Mouse (Mus musculus) midbrain, postnatal 0 days (tissue): ENCODE results near the gene Mlh3. TPM values are rescaled to one million over a fixed set of nuclear protein-coding genes. Genes with fewer than 3 reads are reported as not detected.

Experiments used
- ATAC-seq: fragments of 200-750 bp; cut with Nextera tagmentation; 2 replicates; pipeline ENCODE4 v1.8.0; 2017; ENCODE audit warnings: moderate number of reproducible peaks, mild to moderate bottlenecking, moderate TSS enrichment, moderate library complexity; ENCODE audit not compliant: low FRiP score
- DNase-seq: peaks from one replicate; pipeline ENCODE4 v3.0.0-alpha.2; 2015; ENCODE audit warnings: low spot score
- H3K27ac ChIP-seq: fragments of 300-500 bp; sonication (generic); 2 replicates; pipeline ENCODE4 v1.5.1; 2014; ENCODE audit warnings: low read depth, mild to moderate bottlenecking, low read length, mixed read lengths
- H3K27me3 ChIP-seq: fragments of 300-500 bp; sonication (generic); 2 replicates; pipeline ENCODE4 v1.6.1; 2014; ENCODE audit warnings: low read length, control low read depth, mixed read lengths; ENCODE audit not compliant: insufficient read depth
- H3K36me3 ChIP-seq: fragments of 300-500 bp; sonication (generic); 2 replicates; pipeline ENCODE4 v1.6.1; 2014; ENCODE audit warnings: low read length, control low read depth, mixed read lengths; ENCODE audit not compliant: insufficient read depth
- H3K4me1 ChIP-seq: fragments of 300-500 bp; sonication (generic); 2 replicates; pipeline ENCODE4 v1.6.1; 2014; ENCODE audit warnings: mild to moderate bottlenecking, control low read depth, antibody characterized with exemption, low read length, mixed read lengths; ENCODE audit not compliant: insufficient read depth
- H3K4me2 ChIP-seq: fragments of 300-500 bp; sonication (generic); 2 replicates; pipeline ENCODE4 v1.6.1; 2014; ENCODE audit warnings: low read depth, mild to moderate bottlenecking, low read length, mixed read lengths; ENCODE audit not compliant: poor library complexity, severe bottlenecking
- H3K4me3 ChIP-seq: fragments of 300-500 bp; sonication (generic); 2 replicates; pipeline ENCODE4 v1.5.1; 2014; ENCODE audit warnings: low read depth, mild to moderate bottlenecking, low read length, moderate library complexity
- H3K9ac ChIP-seq: fragments of 300-500 bp; sonication (generic); replicated peaks from 2 replicates; pipeline ENCODE4 v1.6.1; 2014; ENCODE audit warnings: mild to moderate bottlenecking, low read length, moderate library complexity, mixed read lengths; ENCODE audit not compliant: poor library complexity, severe bottlenecking
- H3K9me3 ChIP-seq: fragments of 300-500 bp; sonication (generic); 2 replicates; pipeline ENCODE4 v1.6.1; 2016; ENCODE audit warnings: low read length, control low read depth
- CTCF ChIP-seq: IDR thresholded peaks from 2 replicates; pipeline ENCODE4 v1.5.1; 2016; ENCODE audit warnings: antibody characterized with exemption, mild to moderate bottlenecking
- WGBS: fragments of 180-500 bp; shearing (Covaris S2); extraction: QIAGEN DNeasy Blood & Tissue Kit; methylation state at CpG from one replicate; pipeline ENCODE4 v1.1.7; 2014; 5-methylcytosine and 5-hydroxymethylcytosine counted together
- polyA plus RNA-seq: library from polyadenylated mRNA; unstranded; fragments of >200 nt; fragmentation: Nextera tagmentation; extraction: Ambion mirVana; gene quantifications from 2 replicates; pipeline ENCODE4 v1.2.1, GENCODE M21; 2015
- total RNA-seq: library from RNA; depleted of rRNA; stranded (reverse); fragments of >200 nt; gene quantifications from 2 replicates; pipeline ENCODE4 v1.2.3, GENCODE M21; 2014

Gene Mlh3
- total and polyA plus RNA-seq, 2 experiments from 2014 or later: 5.0 to 7.2 TPM

DNA sequence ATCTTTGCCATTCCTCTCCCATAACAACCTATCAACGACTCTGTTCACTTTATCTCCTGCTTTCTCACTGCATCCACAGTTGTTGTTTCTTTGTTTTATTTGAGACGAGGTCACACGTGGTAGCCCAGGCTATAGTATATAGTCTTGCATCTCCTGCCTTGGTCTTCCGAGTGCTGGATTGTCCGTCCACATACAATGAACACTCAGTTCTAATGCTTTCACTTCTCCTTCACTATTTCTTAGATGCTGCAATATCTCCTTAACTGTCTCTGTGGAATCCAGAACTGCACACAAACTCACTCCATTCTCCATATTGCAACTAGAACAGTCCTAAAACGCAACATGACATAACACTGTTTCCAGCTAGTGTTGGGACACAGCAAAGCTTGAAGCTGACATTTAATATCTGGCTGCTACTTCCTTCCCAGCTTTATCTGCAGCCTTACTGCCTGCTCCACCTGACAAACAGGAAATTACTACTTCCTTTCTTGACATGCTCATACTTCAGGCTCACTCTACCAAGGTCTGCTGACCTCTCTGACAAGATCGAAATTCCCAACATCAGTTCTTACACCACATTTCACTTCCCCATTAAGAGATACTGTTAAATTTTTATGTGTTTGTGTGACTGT, 13.3 kb downstream of the Mlh3 start:
- no peak overlapping the region for H3K9ac ChIP-seq
- H3K36me3 ChIP-seq: peaks cover 7% of the 10 kb centered on the region; the same call in 1 of the 2 replicates
- H3K4me1 ChIP-seq: no peaks in the 10 kb centered on the region
- H3K9me3 ChIP-seq: no peaks in the 10 kb centered on the region
- TF ChIP-seq CTCF: no peak
- no peak overlapping the region for H3K4me3 ChIP-seq
- no peak for DNase-seq
- ATAC-seq: no peak
- no peak overlapping the region for H3K27ac ChIP-seq
- H3K27me3 ChIP-seq: no peaks in the 10 kb centered on the region
- WGBS: 91% methylated on average over 7 of the region's 7 CpGs
- H3K4me2 ChIP-seq: no peak overlapping the region

DNA sequence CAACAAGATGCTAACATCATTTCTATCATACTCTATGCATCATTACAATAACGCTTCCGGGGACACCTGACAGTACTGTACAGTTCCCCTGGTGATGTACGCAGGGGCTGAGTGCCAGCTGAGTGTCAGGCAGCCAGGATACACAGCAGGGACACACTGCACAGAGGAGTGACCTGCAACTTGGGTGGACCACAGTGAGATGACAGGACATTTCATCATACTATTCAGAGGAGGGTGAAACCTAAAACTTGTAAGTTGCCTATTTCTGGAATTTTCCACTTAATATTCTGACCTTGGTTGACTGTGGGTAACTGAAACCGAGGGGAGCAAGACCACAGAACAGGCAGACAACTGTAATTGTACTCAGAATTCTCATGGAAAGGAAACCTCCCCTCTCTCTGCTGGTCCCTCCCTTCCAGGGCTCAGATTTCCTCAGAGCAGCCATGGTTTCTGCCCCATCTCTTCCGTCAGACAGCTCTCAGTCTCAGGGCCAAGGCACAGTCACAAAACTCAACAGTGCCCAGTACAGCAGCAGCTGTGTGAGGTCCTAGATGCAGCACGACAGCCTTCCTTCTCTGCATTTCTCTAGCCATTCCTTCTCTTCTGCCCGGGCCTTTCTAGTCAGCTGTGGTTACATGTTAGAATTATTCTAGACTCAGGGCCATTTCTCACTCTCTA, 14.2 kb downstream of the Mlh3 start:
- peaks cover 5% of the 10 kb centered on the region; the same call in 1 of the 2 replicates for H3K36me3 ChIP-seq
- H3K9ac ChIP-seq: no peak overlapping the region
- ATAC-seq (no peak), DNase-seq (no peak)
- H3K27ac ChIP-seq: no peak overlapping the region
- no peaks in the 10 kb centered on the region for H3K27me3 ChIP-seq
- no peak for TF ChIP-seq CTCF
- no peaks in the 10 kb centered on the region for H3K4me1 ChIP-seq
- no peak overlapping the region for H3K4me3 ChIP-seq
- H3K9me3 ChIP-seq: no peaks in the 10 kb centered on the region
- WGBS: 80% methylated on average over 7 of the region's 7 CpGs
- no peak overlapping the region for H3K4me2 ChIP-seq

DNA sequence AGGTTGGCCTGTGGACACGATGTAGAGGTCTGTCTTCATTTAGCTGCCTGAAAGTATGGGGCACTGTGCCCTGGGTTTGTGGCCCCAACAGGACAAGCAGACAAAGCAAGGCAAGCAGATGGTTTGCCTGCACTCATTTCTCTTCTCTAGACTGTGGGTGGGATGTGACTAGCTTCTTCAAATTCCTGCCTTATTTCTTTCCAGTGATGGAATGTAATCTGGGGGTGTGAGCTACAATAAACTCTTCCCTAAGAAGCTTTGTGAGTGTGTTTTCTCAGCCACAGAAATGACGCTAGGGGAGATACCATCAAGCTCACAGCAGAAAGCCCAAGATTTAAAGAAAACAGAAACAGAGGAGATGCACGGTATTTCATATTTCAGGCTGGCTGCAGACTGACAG, 18.3 kb downstream of the Mlh3 start:
- Histone ChIP-seq H3K27ac (no peak overlapping the region), H3K4me1 (no peaks in the 10 kb centered on the region), H3K27me3 (no peaks in the 10 kb centered on the region), H3K9ac (no peak overlapping the region), H3K4me2 (no peak overlapping the region), H3K4me3 (no peak overlapping the region), H3K9me3 (no peaks in the 10 kb centered on the region), H3K36me3 (peaks cover 3% of the 10 kb centered on the region)
- 88% methylated on average over 3 of the region's 3 CpGs for WGBS
- no peak for TF ChIP-seq CTCF
- ATAC-seq: no peak
- DNase-seq: no peak

DNA sequence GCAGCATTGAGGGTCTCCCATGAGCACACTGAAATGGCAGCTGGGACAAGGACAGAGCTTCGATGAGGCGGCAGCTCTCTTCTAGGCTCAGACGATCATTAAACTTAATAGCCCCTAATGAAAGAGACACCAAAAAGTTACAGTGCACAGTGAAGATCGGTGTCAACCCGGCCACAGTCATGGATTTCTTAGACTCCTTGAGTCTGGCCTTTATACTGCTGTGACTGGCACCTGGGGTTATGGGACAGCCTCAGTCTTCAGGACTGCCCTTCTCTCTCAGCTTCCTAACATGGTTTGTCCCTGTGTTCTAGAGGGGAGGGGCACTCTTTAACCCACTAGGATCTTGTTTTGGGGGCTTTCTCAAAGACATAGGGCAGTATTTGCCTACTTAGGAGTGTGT, 32.8 kb downstream of the Mlh3 start:
- Histone ChIP-seq H3K9me3 (no peaks in the 10 kb centered on the region), H3K36me3 (peaks cover 15% of the 10 kb centered on the region), H3K4me2 (no peak overlapping the region), H3K4me3 (no peak overlapping the region), H3K4me1 (no peaks in the 10 kb centered on the region), H3K9ac (no peak overlapping the region), H3K27ac (no peak overlapping the region), H3K27me3 (no peaks in the 10 kb centered on the region)
- ATAC-seq: no peak
- no peak for DNase-seq
- no peak for TF ChIP-seq CTCF
- WGBS: 92% methylated on average over 5 of the region's 5 CpGs

DNA sequence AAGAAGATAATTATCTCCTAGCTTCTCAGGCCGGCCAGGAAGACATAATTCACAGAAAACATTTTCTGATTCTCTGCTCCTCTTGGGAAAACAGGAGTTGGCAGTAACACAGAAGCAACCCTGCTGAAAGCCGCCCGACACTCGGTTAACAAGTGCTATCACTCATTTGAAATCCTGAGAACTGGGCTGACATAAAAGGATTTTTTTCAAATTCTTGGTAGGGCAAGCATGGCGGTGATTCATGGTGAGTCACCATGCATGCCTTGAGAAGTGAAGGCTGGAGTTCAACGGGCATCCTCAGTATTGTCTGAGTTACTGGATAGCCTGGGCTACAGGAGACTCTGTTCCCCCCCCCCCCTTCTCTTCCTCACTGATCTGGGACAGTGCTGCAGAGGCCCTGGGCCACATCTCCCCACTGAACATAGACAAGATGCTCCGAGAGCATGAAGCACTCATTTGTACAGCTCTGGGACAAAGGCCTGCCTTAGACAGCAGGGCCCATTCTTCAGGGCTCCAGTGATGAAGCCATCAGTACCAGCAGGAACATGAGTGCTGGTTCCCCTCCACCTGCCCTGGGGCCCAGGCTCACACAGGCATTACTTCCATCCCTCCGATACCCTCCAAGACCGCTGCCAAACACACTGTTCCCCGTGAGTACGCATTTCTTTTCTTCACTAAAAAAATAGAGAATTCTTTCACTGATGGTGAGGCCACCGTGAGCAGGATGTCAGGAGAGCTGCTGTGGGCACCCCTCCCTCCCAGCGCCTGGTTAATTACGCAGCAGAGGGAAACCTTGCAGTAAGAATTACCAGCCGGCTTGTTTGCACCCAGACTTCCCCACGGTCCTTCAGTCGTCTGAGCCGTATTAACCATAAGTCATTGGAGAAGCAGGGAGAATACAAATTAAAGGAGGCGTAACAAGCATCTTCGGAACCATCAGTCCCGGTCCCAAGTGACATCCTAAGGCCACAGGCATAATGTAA, 36.7 kb downstream of the Mlh3 start:
- H3K9me3 ChIP-seq: no peaks in the 10 kb centered on the region
- WGBS: 63% methylated on average over 21 of the region's 21 CpGs
- no peaks in the 10 kb centered on the region for H3K27me3 ChIP-seq
- DNase-seq (no peak), ATAC-seq (no peak)
- no peak for TF ChIP-seq CTCF
- H3K9ac ChIP-seq: no peak overlapping the region
- H3K4me2 ChIP-seq: no peak overlapping the region
- no peak overlapping the region for H3K27ac ChIP-seq
- no peaks in the 10 kb centered on the region for H3K4me1 ChIP-seq
- no peak overlapping the region for H3K4me3 ChIP-seq
- peaks cover 8% of the 10 kb centered on the region for H3K36me3 ChIP-seq
